Mouse (Mus musculus): ENCODE measurements around the gene Tbck. TPM values are rescaled to one million over a fixed set of nuclear protein-coding genes. Genes with fewer than 3 reads are reported as not detected.

Tbck gene
- total and polyA plus RNA-seq, 2 experiments from 2014 or later: 35.0 to 39.9 TPM

DNA sequence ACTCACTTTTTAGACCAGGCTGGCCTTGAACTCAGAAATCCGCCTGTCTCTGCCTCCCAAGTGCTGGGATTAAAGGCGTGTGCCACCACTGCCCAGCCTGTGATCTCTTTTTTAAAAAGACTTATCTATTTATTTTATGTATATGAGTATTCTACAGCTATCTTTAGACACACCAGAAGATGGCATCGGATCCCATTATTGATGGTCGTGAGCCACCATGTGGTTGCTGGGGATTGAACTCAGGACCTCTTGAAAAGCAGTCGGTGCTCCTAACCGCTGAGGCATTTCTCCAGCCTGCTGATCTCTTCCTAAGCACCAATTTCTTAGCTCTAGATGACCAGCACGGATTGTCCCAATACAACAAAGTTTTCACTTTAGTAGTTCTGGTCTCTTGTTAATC is 30.0 kb upstream of the Tbck start:
- H3K27me3 ChIP-seq (ENCODE audit: insufficient read depth, low read length): no peaks in the 10 kb centered on the region
- H3K4me2 ChIP-seq (ENCODE audit: low read depth): no peak overlapping the region
- 0 out of 2 replicates have a peak, but pooled peaks cover 2% of the 10 kb centered on the region for H3K36me3 ChIP-seq (ENCODE audit: insufficient read depth)
- H3K9me3 ChIP-seq (ENCODE audit: low read length): no peaks in the 10 kb centered on the region
- TF ChIP-seq CTCF (IDR thresholded peaks at IDR 0.05; ENCODE audit: low read depth): no peak
- ATAC-seq: no peak
- H3K4me1 ChIP-seq (ENCODE audit: insufficient read depth): no peaks in the 10 kb centered on the region
- no peak overlapping the region for H3K9ac ChIP-seq
- H3K4me3 ChIP-seq (ENCODE audit: low read depth, low read length): no peak overlapping the region
- no peak overlapping the region for H3K27ac ChIP-seq (ENCODE audit: low read depth, low read length)
- WGBS: 81% methylated on average over 7 of the region's 7 CpGs
- DNase-seq: no peak

DNA sequence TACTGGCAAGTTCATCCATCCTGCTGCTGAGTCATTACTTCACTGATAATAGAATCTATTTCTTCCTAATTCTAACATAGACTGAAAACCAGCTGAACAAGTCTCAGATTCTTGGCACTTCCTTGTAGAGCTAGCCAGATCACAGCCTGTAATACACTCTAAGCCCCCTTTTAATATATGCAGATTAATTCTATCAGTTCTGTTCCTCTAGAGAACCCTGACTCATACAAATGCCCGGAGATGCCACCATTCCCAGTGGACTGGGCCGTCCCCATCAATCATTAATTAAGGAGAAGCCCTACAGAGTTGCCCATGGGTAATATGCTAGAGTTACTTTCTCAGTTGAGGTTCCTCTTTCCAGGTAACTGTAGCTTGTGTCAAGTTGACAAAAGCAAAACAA is 28.0 kb upstream of the Tbck start:
- H3K27ac ChIP-seq (ENCODE audit: low read depth, low read length): no peak overlapping the region
- TF ChIP-seq CTCF (IDR thresholded peaks at IDR 0.05; ENCODE audit: low read depth): no peak
- no peaks in the 10 kb centered on the region for H3K9me3 ChIP-seq (ENCODE audit: low read length)
- no peaks in the 10 kb centered on the region for H3K27me3 ChIP-seq (ENCODE audit: insufficient read depth, low read length)
- WGBS: 62% methylated on average over 2 of the region's 2 CpGs
- H3K9ac ChIP-seq: no peak overlapping the region
- H3K36me3 ChIP-seq (ENCODE audit: insufficient read depth): 0 out of 2 replicates have a peak, but pooled peaks cover 7% of the 10 kb centered on the region
- H3K4me3 ChIP-seq (ENCODE audit: low read depth, low read length): no peak overlapping the region
- no peak for ATAC-seq
- H3K4me2 ChIP-seq (ENCODE audit: low read depth): no peak overlapping the region
- DNase-seq: no peak
- no peaks in the 10 kb centered on the region for H3K4me1 ChIP-seq (ENCODE audit: insufficient read depth)

DNA sequence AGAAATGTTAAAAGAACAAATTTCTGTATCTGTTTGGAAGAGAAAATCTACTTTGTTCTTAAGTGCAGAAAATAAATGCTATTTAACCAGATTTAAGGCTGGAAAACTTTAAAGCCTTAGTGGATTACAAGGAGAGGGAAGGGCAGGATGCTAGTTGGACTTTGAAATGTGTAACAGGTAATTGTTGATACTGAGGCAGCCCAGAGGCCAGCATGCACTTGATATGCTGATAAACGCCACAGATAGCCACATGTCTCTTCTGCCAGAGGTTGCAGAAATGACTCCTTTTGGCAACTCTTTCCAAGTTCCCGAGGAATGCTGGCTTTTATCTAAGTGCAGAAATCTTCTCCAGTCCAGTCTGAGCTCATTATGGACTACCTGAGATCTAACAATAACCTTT is 6.5 kb upstream of the Tbck start:
- Histone ChIP-seq H3K27me3 (ENCODE audit: insufficient read depth, low read length) (no peaks in the 10 kb centered on the region), H3K4me1 (ENCODE audit: insufficient read depth) (0 out of 2 replicates have a peak, but pooled peaks cover 2% of the 10 kb centered on the region), H3K36me3 (ENCODE audit: insufficient read depth) (peaks cover 10% of the 10 kb centered on the region), H3K9ac (no peak overlapping the region), H3K9me3 (ENCODE audit: low read length) (no peaks in the 10 kb centered on the region), H3K27ac (ENCODE audit: low read depth, low read length) (no peak overlapping the region), H3K4me2 (ENCODE audit: low read depth) (no peak overlapping the region), H3K4me3 (ENCODE audit: low read depth, low read length) (no peak overlapping the region)
- ATAC-seq (no peak), DNase-seq (no peak)
- TF ChIP-seq CTCF (IDR thresholded peaks at IDR 0.05; ENCODE audit: low read depth): no peak
- WGBS: 88% methylated on average over 2 of the region's 2 CpGs

DNA sequence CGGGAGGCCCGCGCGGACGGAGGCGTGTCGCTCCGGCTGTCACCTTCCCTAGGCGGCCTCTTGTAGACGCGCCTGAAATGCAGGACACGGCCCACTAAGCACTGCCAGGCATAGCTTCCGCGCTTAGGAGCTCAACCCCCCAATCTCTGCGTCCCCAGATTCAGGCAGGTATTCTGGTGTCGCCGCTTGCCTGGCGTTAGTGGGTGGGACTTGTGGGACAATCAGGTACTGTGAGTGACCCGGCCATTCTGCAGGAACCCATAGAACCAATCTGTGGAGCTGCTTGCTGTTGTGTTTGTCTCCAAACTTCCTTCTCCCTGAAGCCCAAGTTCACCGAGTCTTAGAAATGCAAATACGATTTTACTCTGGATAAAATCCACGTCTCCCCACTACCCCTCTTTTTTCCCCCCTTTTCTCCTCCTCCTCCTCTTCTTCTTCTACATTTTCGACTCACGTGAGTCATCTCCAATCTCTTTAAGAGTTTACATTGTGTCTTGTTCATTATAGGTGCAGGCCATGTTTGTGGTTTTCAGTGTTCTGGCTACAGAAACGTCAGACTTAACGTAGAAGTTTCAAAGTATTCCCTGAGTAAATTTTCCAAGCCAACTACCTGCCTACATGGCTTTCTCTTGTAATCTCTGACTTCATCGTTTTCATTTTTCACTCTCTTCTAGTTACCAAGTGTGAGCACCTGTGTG is 436 bp downstream of the Tbck start, which contains the start of gene Aimp1:
TSS of gene Aimp1 (minus strand) at position 140 of the 698 bp plus-strand sequence.
- peak within 1 kb of the TSS; percentile 92 for H3K27ac ChIP-seq (ENCODE audit: low read depth, low read length)
- WGBS: 2% methylated on average over 27 of the region's 27 CpGs
- peak within 1 kb of the TSS; percentile 89 for H3K9ac ChIP-seq
- H3K27me3 ChIP-seq (ENCODE audit: insufficient read depth, low read length): no peaks in the 10 kb centered on the region
- H3K4me1 ChIP-seq (ENCODE audit: insufficient read depth): peaks cover 9% of the 10 kb centered on the region; the same call in 1 of the 2 replicates
- 0 out of 2 replicates have a peak, but pooled peaks cover 3% of the 10 kb centered on the region for H3K36me3 ChIP-seq (ENCODE audit: insufficient read depth)
- H3K4me3 ChIP-seq (ENCODE audit: low read depth, low read length): peak within 1 kb of the TSS; percentile 79
- ATAC-seq (no peak), DNase-seq (no peak)
- peak within 1 kb of the TSS; percentile 63 for H3K4me2 ChIP-seq (ENCODE audit: low read depth)
- H3K9me3 ChIP-seq (ENCODE audit: low read length): no peaks in the 10 kb centered on the region
- no peak for TF ChIP-seq CTCF (IDR thresholded peaks at IDR 0.05; ENCODE audit: low read depth)

DNA sequence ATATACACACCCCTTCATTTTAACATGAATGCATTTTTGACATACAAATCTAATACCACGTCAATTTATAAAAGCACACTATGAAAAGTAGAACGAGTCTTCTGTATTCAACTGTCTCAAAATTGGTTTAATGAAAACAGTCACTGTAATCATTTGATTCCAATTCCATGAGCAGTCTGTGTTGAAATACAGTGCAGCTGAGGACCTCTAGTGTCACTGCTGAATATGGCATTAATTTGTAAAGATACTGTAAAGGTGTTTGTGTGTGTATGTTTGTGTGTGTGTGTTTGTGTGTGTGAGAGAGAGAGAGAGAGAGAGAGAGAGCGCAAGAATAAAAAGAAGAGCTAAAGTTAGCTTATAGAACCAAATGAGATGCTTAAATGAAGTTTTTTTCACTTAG is 17.4 kb downstream of the Tbck start:
- Histone ChIP-seq H3K36me3 (ENCODE audit: insufficient read depth) (peaks cover 10% of the 10 kb centered on the region), H3K9ac (no peak overlapping the region), H3K9me3 (ENCODE audit: low read length) (no peaks in the 10 kb centered on the region), H3K4me3 (ENCODE audit: low read depth, low read length) (no peak overlapping the region), H3K4me2 (ENCODE audit: low read depth) (no peak overlapping the region), H3K27ac (ENCODE audit: low read depth, low read length) (no peak overlapping the region), H3K27me3 (ENCODE audit: insufficient read depth, low read length) (no peaks in the 10 kb centered on the region), H3K4me1 (ENCODE audit: insufficient read depth) (no peaks in the 10 kb centered on the region)
- ATAC-seq (peak; percentile 63; the same call in 1 of the 2 replicates), DNase-seq (peak; percentile 64)
- TF ChIP-seq CTCF (IDR thresholded peaks at IDR 0.05; ENCODE audit: low read depth): peak; percentile 82
- 67% methylated on average over 3 of the region's 3 CpGs for WGBS

DNA sequence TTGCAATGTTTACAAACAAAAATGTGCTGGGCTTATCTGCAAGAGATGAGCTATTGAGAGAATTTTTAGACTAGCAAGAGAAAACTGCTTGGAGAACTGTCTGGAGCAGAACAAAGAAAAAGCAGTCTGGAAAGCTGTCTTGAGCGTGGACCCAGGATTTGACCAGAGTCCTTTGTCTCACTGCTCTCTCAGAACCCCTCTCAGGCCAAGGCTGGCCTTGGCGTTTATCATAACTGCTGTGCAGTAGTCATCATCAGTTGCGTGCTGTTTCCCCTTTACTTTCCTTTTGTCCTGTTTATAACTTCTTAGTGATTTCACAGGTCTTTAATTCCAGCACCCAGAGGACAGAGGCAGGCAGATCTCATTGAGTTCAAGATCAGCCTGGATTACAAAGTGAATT is 20.3 kb downstream of the Tbck start:
- no peak overlapping the region for H3K4me3 ChIP-seq (ENCODE audit: low read depth, low read length)
- WGBS: 83% methylated on average over 3 of the region's 3 CpGs
- no peak overlapping the region for H3K4me2 ChIP-seq (ENCODE audit: low read depth)
- no peaks in the 10 kb centered on the region for H3K27me3 ChIP-seq (ENCODE audit: insufficient read depth, low read length)
- H3K9me3 ChIP-seq (ENCODE audit: low read length): no peaks in the 10 kb centered on the region
- peaks cover 10% of the 10 kb centered on the region for H3K36me3 ChIP-seq (ENCODE audit: insufficient read depth)
- no peak overlapping the region for H3K9ac ChIP-seq
- no peak overlapping the region for H3K27ac ChIP-seq (ENCODE audit: low read depth, low read length)
- H3K4me1 ChIP-seq (ENCODE audit: insufficient read depth): no peaks in the 10 kb centered on the region
- ATAC-seq (no peak), DNase-seq (no peak)
- TF ChIP-seq CTCF (IDR thresholded peaks at IDR 0.05; ENCODE audit: low read depth): no peak

DNA sequence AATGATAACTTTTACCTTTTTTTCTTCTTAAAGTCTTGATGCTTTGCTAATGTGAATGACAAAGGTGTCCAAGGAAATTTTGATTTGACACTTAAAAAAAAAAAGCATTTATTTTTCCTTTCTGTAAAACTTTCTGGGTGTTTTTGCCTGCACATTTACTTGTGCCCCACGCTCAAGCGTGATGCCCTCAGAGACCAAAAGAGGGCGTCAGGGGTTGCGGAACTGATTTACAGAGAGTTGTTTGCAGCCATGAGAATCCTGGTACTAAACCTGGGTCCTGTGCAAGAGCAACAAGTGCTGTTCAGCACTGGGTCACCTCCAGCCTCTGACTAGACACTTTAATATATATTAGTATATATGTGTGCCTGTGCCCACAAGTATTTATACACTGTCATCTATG is 23.0 kb downstream of the Tbck start:
- no peak for TF ChIP-seq CTCF (IDR thresholded peaks at IDR 0.05; ENCODE audit: low read depth)
- Histone ChIP-seq H3K36me3 (ENCODE audit: insufficient read depth) (peaks cover 3% of the 10 kb centered on the region; the same call in 1 of the 2 replicates), H3K4me2 (ENCODE audit: low read depth) (no peak overlapping the region), H3K4me3 (ENCODE audit: low read depth, low read length) (no peak overlapping the region), H3K9ac (no peak overlapping the region), H3K27me3 (ENCODE audit: insufficient read depth, low read length) (no peaks in the 10 kb centered on the region), H3K4me1 (ENCODE audit: insufficient read depth) (no peaks in the 10 kb centered on the region), H3K27ac (ENCODE audit: low read depth, low read length) (no peak overlapping the region), H3K9me3 (ENCODE audit: low read length) (no peaks in the 10 kb centered on the region)
- no peak for ATAC-seq
- WGBS: 82% methylated on average over 4 of the region's 4 CpGs
- no peak for DNase-seq

Measured in forebrain, postnatal 0 days (tissue).